Mouse (Mus musculus) heart, adult 2 months (tissue): ENCODE data around the gene Rabac1.

ENCODE experiments used
- CTCF ChIP-seq: fragments of 200-600 bp; IDR thresholded peaks from 2 replicates; pipeline ENCODE4 v1.8.1; 2022; ENCODE audit warnings: antibody characterized with exemption, mild to moderate bottlenecking, moderate library complexity
- POLR2A ChIP-seq: fragments of 200-500 bp; IDR thresholded peaks from 2 replicates; pipeline ENCODE4 v1.6.1; 2011; ENCODE audit warnings: mild to moderate bottlenecking, low read depth, low read length, control low read depth; ENCODE audit not compliant: insufficient read depth

DNA sequence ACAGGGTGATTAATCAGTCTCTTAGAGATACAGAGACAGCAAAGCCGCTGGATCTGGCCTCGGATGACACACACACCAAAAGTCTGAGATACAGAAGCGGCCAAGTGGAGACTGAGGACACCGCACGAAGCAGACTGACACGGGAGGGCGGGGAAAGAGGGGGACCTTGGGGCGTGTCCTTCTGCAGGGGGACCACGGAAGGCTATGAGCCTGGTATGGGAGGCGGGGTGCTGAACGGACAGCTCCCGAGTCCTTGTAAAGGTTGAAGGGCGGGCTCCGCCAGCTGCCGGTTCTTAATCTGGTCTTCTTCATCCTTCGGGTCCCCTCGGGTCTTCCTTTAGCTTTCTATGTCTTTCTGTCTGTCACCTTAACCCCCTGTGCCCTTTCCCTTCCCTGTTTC, 36.1 kb upstream of the Rabac1 start:
- no peak for TF ChIP-seq CTCF
- TF ChIP-seq POLR2A: no peak
